Mouse (Mus musculus) embryo, embryonic 11.5 days (tissue): Measurements from ENCODE around the gene Gm4064.
"Not testable (repeated sequence)": the region's sequence is repeated elsewhere in the genome, so short reads cannot be mapped to it uniquely, and the experiment has no call there.

Experiments used
- DNase-seq: peaks from one replicate; pipeline ENCODE4 v3.0.0-alpha.2; 2012; ENCODE audit warnings: low read depth, low spot score

The Gm4064 gene

GRCm38 (mm10) chrY:2796105-2796504 is at the start of gene Gm4064:
Gm4064 (minus strand) TSS chrY:2796205.
- DNase-seq, result not testable (repeated sequence)

- not testable (repeated sequence) for DNase-seq
Measured at GRCm38 (mm10) chrY:2830380-2830779, 34.4 kb upstream of the Gm4064 start, which contains the start of the genes Rbmy and Gm10256. Rbmy (plus strand) TSS chrY:2830680. Gm10256 (plus strand) TSS chrY:2830699.
